Mouse (Mus musculus) neural tube, embryonic 13.5 days (tissue): Measurements from ENCODE around the gene Olfr204. TPM values are rescaled to one million over a fixed set of nuclear protein-coding genes. Genes with fewer than 3 reads are reported as not detected.

Experiments used
- polyA plus RNA-seq: library from polyadenylated mRNA; unstranded; fragments of >200 nt; fragmentation: Nextera tagmentation; extraction: Ambion mirVana; gene quantifications from 2 replicates; pipeline ENCODE4 v1.2.1, GENCODE M21; 2015

Gene Olfr204
- polyA plus RNA-seq, 1 experiment from 2014 or later, result not detected

Other genes starting within 250 kb of the Olfr204 start
- not detected in 2 replicates for gene Olfr190, start 240.2 kb downstream of the Olfr204 start, polyA plus RNA-seq
- gene Olfr191, start 228.4 kb downstream of the Olfr204 start, polyA plus RNA-seq, result not detected in 2 replicates
- gene Olfr193, start 206.4 kb downstream of the Olfr204 start, polyA plus RNA-seq, result not detected in 2 replicates
- gene Olfr194, start 197.2 kb downstream of the Olfr204 start, polyA plus RNA-seq, result not detected in 2 replicates
- not detected in 2 replicates for gene Olfr195, start 171.2 kb downstream of the Olfr204 start, polyA plus RNA-seq
- gene Olfr196, start 147.8 kb downstream of the Olfr204 start, polyA plus RNA-seq, result not detected in 2 replicates
- gene Olfr198, start 114.7 kb downstream of the Olfr204 start, polyA plus RNA-seq, result not detected in 2 replicates
- not detected in 2 replicates for gene Olfr199, start 98.5 kb downstream of the Olfr204 start, polyA plus RNA-seq
- not detected in 2 replicates for gene Olfr201, start 45.6 kb downstream of the Olfr204 start, polyA plus RNA-seq
- gene Olfr202, start 31.5 kb downstream of the Olfr204 start, polyA plus RNA-seq, result not detected in 2 replicates
- gene Olfr203, start 19.4 kb downstream of the Olfr204 start, polyA plus RNA-seq, result not detected in 2 replicates
- not detected in 2 replicates for gene Olfr205, start 12.9 kb upstream of the Olfr204 start, polyA plus RNA-seq
- gene Olfr206, start 31.0 kb upstream of the Olfr204 start, polyA plus RNA-seq, result not detected in 2 replicates
- gene Olfr209, start 45.7 kb upstream of the Olfr204 start, polyA plus RNA-seq, result not detected in 2 replicates
- gene Gabrr3, start 89.1 kb upstream of the Olfr204 start, polyA plus RNA-seq, result 0.07 TPM in 1 of 2 replicates, not detected in the other
- gene Riox2, start 153.5 kb upstream of the Olfr204 start, polyA plus RNA-seq, result 13.7 and 14.5 TPM in 2 replicates